Mouse (Mus musculus) embryonic facial prominence, embryonic 15.5 days (tissue): ENCODE data around the gene Pbx1. TPM values are rescaled to one million over a fixed set of nuclear protein-coding genes. Genes with fewer than 3 reads are reported as not detected.
A peak's percentile ranks its signal among the peaks of the same experiment; 100 is the strongest.

Experiments
- ATAC-seq: fragments of 200-750 bp; cut with Nextera tagmentation; 2 replicates; pipeline ENCODE4 v1.8.0; 2017; ENCODE audit warnings: low read depth, moderate TSS enrichment; ENCODE audit not compliant: insufficient number of reproducible peaks, low FRiP score, low TSS enrichment
- H3K27ac ChIP-seq: fragments of 300-500 bp; sonication (generic); replicated peaks from 2 replicates; pipeline ENCODE4 v1.5.1; 2015; ENCODE audit warnings: mild to moderate bottlenecking, inconsistent platforms
- H3K27me3 ChIP-seq: fragments of 300-500 bp; sonication (generic); 2 replicates; pipeline ENCODE4 v1.6.1; 2015; ENCODE audit warnings: inconsistent platforms
- H3K36me3 ChIP-seq: fragments of 300-500 bp; sonication (generic); 2 replicates; pipeline ENCODE4 v1.6.1; 2015; ENCODE audit warnings: mild to moderate bottlenecking, inconsistent platforms
- H3K4me1 ChIP-seq: fragments of 300-500 bp; sonication (generic); 2 replicates; pipeline ENCODE4 v1.6.1; 2015; ENCODE audit warnings: inconsistent platforms
- H3K4me2 ChIP-seq: fragments of 300-500 bp; sonication (generic); replicated peaks from 2 replicates; pipeline ENCODE4 v1.6.1; 2015; ENCODE audit warnings: mild to moderate bottlenecking, inconsistent platforms
- H3K4me3 ChIP-seq: fragments of 300-500 bp; sonication (generic); replicated peaks from 2 replicates; pipeline ENCODE4 v1.5.1; 2015; ENCODE audit warnings: mild to moderate bottlenecking, inconsistent platforms
- H3K9ac ChIP-seq: fragments of 300-500 bp; sonication (generic); 2 replicates; pipeline ENCODE4 v1.6.1; 2015; ENCODE audit warnings: inconsistent platforms
- H3K9me3 ChIP-seq: fragments of 300-500 bp; sonication (generic); replicated peaks from 2 replicates; pipeline ENCODE4 v1.6.1; 2016; ENCODE audit warnings: inconsistent platforms
- WGBS: fragments of 180-500 bp; shearing (Covaris S2); methylation state at CpG from one replicate; pipeline ENCODE4 v1.1.7; 2015; 5-methylcytosine and 5-hydroxymethylcytosine counted together
- polyA plus RNA-seq: library from polyadenylated mRNA; unstranded; fragments of >200 nt; fragmentation: Nextera tagmentation; extraction: Ambion mirVana; gene quantifications from 2 replicates; pipeline ENCODE4 v1.2.1, GENCODE M21; 2015

Pbx1 gene
- polyA plus RNA-seq, 1 experiment from 2014 or later: 29.5 TPM

DNA sequence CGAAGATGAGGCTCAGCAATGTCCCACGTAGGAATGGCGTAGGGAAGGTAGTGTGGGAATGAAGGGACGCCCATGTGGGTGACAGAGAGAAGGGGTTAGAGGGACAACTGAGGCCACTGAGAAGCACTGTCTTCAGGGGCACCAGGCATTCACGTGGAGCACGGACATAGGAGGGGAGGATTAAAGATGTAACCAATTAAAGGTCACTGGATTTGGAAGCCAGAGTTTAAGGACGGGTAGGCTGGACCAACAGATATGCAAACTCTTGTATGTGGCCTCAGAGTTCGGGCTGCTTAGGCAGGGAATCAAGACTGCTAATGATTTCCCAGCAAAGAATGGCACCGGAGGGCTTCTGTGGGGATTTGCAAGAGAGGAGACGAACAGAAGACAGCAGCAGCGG is 252.4 kb downstream of the Pbx1 start:
- Histone ChIP-seq H3K9me3 (no peaks in the 10 kb centered on the region), H3K36me3 (peaks cover 23% of the 10 kb centered on the region), H3K4me3 (no peak overlapping the region), H3K4me1 (0 out of 2 replicates have a peak, but pooled peaks cover 7% of the 10 kb centered on the region), H3K9ac (no peak overlapping the region), H3K27ac (no peak overlapping the region), H3K4me2 (no peak overlapping the region), H3K27me3 (no peaks in the 10 kb centered on the region)
- WGBS: 84% methylated on average over 11 of the region's 11 CpGs
- ATAC-seq: no peak

DNA sequence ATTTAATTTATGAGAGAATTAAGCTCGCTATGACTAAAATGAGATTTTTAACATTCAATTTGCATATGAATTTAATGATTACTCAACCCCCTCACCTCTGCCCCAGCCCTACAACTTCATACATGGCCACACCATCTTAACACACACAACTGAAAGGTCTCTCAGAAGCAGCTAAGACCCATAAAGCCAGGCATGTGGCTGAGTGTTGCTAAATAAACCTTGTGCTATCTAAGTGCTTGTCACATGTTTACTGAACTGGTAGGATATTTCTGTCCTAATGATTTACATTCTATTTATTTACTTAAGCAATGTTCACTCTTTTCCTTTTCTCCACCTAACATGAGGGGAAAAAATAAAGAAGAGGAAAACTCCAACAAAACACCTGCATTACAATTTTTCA is 253.5 kb downstream of the Pbx1 start:
- 89% methylated on average over 1 of the region's 1 CpGs for WGBS
- no peaks in the 10 kb centered on the region for H3K27me3 ChIP-seq
- 0 out of 2 replicates have a peak, but pooled peaks cover 7% of the 10 kb centered on the region for H3K4me1 ChIP-seq
- H3K4me2 ChIP-seq: no peak overlapping the region
- ATAC-seq: no peak
- no peak overlapping the region for H3K9ac ChIP-seq
- peaks cover 27% of the 10 kb centered on the region for H3K36me3 ChIP-seq
- H3K4me3 ChIP-seq: no peak overlapping the region
- H3K9me3 ChIP-seq: no peaks in the 10 kb centered on the region
- no peak overlapping the region for H3K27ac ChIP-seq

DNA sequence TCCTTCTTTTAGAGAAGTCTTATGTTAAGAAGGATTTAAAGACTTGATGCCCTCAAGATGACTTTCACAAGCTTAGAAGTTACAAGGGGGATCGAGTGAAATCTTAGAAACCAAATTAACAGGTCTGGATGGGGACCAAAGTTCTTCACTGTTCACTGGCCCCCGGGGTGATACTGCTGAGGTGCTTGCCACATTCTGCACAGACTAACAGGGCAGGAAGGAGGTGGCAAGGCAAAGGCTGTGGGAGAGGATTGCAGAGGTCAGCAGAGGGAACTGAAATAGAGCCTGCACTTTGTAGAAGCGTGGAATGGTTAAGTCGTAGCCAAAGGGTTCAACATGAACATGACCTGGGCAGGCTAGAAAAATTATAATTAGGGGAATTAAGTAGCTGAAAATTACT is 256.5 kb downstream of the Pbx1 start:
- Histone ChIP-seq H3K9me3 (no peaks in the 10 kb centered on the region), H3K27ac (no peak overlapping the region), H3K4me2 (no peak overlapping the region), H3K4me3 (no peak overlapping the region), H3K9ac (no peak overlapping the region), H3K36me3 (peaks cover 8% of the 10 kb centered on the region; the same call in 1 of the 2 replicates), H3K27me3 (no peaks in the 10 kb centered on the region), H3K4me1 (0 out of 2 replicates have a peak, but pooled peaks cover under 1% of the 10 kb centered on the region)
- WGBS: 75% methylated on average over 4 of the region's 4 CpGs
- ATAC-seq: no peak

DNA sequence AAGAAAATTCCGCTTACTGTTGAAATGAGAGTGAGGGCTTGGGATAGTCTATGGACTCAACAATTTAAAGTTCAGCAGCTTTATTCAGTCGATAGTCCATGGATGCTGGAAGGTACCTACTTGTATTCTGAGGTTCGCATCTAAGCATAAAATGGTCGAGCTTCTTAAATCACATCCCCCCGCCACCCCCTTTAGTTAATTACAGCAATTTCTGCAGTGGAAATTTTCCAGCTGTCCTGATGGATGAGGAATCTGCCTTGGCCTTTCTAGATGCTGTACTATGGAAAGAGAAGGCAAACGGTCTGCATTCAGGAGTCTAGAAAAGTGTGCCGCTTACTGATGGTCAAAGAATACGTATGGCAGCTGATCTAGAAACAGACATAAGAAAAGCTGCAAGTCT is 262.3 kb downstream of the Pbx1 start:
- Histone ChIP-seq H3K9ac (no peak overlapping the region), H3K27me3 (no peaks in the 10 kb centered on the region), H3K36me3 (peaks cover 4% of the 10 kb centered on the region; the same call in 1 of the 2 replicates), H3K27ac (no peak overlapping the region), H3K4me2 (no peak overlapping the region), H3K9me3 (no peaks in the 10 kb centered on the region), H3K4me3 (no peak overlapping the region), H3K4me1 (0 out of 2 replicates have a peak, but pooled peaks cover 6% of the 10 kb centered on the region)
- no peak for ATAC-seq
- WGBS: 77% methylated on average over 8 of the region's 8 CpGs

DNA sequence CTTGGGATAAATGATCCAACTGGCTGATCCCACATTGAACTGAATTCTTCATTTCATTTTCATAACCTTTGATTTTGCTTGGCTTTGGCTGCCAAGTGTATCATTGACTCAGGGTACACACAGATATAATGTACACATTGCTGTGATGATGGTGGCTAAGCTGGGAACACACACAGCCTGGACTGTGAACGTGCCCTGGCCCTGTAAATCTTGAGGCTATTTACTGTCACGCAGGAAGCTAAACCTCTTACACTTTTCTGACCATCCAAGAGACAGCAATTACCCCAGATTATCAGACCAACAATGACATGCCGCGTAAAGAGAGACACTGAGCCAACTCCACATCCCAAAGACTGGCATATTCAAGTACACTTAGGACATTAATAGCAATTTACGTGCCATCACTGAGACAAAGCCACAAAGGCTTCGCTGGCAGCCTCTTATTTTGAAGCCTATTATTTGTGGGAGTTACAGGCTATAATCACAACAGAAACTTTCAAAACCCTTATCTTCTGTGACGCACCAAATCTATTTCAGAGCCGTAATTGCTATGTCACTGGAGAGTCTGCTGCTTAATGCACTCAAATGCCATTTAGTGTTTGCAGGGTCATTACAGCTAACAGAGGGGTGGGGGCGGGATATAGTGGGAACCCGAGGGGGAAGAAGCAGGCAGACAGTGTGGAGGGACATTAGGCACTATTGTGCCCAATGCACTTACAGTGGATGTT is 262.9 kb downstream of the Pbx1 start:
- Histone ChIP-seq H3K27ac (no peak overlapping the region), H3K9me3 (no peaks in the 10 kb centered on the region), H3K36me3 (peaks cover 4% of the 10 kb centered on the region; the same call in 1 of the 2 replicates), H3K4me2 (no peak overlapping the region), H3K9ac (no peak overlapping the region), H3K4me1 (0 out of 2 replicates have a peak, but pooled peaks cover 6% of the 10 kb centered on the region), H3K4me3 (no peak overlapping the region), H3K27me3 (no peaks in the 10 kb centered on the region)
- 69% methylated on average over 10 of the region's 10 CpGs for WGBS
- ATAC-seq: peak; percentile 70

DNA sequence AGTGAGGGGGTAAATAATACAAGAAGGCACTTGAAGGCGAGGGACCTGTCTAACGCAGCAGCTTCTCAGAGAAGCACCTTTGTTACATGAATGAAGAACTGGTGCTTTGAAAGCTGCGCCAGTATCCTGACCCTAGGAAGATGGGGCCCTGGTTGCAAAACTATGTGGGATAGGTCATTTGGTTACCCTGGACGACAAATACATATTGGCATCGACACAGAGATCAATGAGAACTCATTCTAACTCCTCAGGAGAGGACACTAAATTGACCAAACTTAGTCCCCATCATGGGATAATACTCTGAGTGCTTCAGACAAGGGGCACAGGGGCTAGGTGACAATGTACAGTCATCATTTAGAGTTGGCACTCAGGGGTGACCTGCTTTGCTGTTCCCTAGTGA is 264.3 kb downstream of the Pbx1 start:
- Histone ChIP-seq H3K27me3 (no peaks in the 10 kb centered on the region), H3K36me3 (no peaks in the 10 kb centered on the region), H3K4me1 (0 out of 2 replicates have a peak, but pooled peaks cover 6% of the 10 kb centered on the region), H3K9me3 (no peaks in the 10 kb centered on the region), H3K4me3 (no peak overlapping the region), H3K4me2 (no peak overlapping the region), H3K27ac (no peak overlapping the region), H3K9ac (no peak overlapping the region)
- 91% methylated on average over 5 of the region's 5 CpGs for WGBS
- ATAC-seq: no peak

DNA sequence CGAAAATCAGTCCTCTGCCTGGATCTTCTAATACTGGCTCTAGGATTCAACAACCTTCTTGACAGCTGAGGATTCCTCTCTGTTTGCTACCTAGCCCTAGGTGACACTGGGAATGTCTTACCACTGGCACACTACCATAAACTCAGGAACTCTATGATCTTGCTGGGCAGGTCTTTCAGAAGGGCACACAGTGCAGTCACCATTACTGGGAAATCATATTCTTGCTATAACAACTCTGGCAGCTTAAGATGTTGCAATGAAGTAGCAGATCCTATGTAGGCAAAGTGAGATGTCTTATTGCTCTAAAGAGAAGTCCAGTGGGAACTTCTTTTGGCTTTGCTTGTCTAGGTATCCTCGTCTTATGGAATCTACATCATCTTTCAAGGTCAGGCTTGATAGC is 265.2 kb downstream of the Pbx1 start:
- H3K36me3 ChIP-seq: no peaks in the 10 kb centered on the region
- ATAC-seq: no peak
- H3K9ac ChIP-seq: no peak overlapping the region
- H3K4me3 ChIP-seq: no peak overlapping the region
- 87% methylated on average over 2 of the region's 2 CpGs for WGBS
- no peak overlapping the region for H3K4me2 ChIP-seq
- H3K4me1 ChIP-seq: 0 out of 2 replicates have a peak, but pooled peaks cover 6% of the 10 kb centered on the region
- no peak overlapping the region for H3K27ac ChIP-seq
- H3K9me3 ChIP-seq: no peaks in the 10 kb centered on the region
- H3K27me3 ChIP-seq: no peaks in the 10 kb centered on the region

DNA sequence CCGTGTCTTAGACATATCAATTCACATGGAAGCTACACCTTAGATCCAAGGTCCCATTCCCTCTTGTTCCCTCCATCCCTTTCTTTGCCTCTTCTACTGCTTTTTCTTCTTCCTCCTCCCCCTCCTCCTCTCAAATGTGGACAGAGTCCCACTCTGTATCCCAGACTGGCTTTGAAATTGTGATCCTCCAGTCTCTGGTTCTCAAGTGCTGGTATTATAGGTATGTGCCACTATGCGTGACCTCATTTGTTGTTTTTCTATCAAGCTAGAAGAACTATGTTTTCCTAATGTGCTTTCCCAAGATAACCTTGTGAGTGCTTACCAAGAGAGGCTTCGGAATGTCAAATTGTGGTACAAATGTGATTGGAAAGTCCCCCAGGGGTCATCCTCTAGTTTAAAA is 267.1 kb downstream of the Pbx1 start:
- no peaks in the 10 kb centered on the region for H3K9me3 ChIP-seq
- no peak overlapping the region for H3K27ac ChIP-seq
- no peak overlapping the region for H3K9ac ChIP-seq
- 67% methylated on average over 3 of the region's 3 CpGs for WGBS
- H3K4me3 ChIP-seq: no peak overlapping the region
- peaks cover 3% of the 10 kb centered on the region; the same call in 1 of the 2 replicates for H3K36me3 ChIP-seq
- H3K4me1 ChIP-seq: 0 out of 2 replicates have a peak, but pooled peaks cover 5% of the 10 kb centered on the region
- H3K27me3 ChIP-seq: no peaks in the 10 kb centered on the region
- ATAC-seq: no peak
- H3K4me2 ChIP-seq: no peak overlapping the region

DNA sequence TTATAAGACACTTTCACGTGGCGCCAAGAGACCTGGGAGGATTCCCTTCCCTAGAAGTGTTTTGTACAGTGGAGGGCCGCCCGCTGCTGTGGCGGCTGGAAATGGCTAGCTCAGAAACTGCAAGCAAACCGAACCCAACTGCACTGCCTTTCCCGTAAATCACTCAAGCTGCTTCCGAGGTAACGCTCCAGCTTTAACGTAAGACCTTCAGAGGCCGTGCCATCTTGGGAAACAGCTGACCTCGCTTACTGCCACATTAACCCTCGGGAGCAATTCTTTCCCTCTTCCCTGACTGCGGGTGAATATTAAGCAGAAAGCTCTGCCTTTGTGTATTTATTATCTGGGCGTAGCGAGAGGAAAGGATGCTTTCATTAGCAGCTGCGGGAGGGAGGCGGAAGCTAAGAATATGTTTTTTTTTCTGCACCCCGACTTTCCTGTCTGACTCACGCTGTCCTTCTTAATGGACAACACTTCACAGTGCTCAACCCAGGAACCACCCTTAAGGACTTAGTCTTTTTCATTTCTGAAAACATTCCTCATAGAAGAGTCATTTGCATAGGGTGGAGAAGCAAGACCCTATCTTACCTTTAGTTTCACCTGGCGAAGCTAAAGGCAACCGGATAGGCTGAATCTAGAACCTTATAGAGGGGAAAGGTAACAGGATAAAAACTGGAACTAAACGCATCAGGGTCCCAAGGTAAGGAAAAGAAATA is 268.4 kb downstream of the Pbx1 start:
- peaks cover 12% of the 10 kb centered on the region; the same call in 1 of the 2 replicates for H3K36me3 ChIP-seq
- H3K27me3 ChIP-seq: no peaks in the 10 kb centered on the region
- no peak overlapping the region for H3K4me3 ChIP-seq
- 0 out of 2 replicates have a peak, but pooled peaks cover 2% of the 10 kb centered on the region for H3K4me1 ChIP-seq
- no peak for ATAC-seq
- no peak overlapping the region for H3K27ac ChIP-seq
- H3K9ac ChIP-seq: no peak overlapping the region
- H3K4me2 ChIP-seq: no peak overlapping the region
- 69% methylated on average over 23 of the region's 23 CpGs for WGBS
- no peaks in the 10 kb centered on the region for H3K9me3 ChIP-seq

DNA sequence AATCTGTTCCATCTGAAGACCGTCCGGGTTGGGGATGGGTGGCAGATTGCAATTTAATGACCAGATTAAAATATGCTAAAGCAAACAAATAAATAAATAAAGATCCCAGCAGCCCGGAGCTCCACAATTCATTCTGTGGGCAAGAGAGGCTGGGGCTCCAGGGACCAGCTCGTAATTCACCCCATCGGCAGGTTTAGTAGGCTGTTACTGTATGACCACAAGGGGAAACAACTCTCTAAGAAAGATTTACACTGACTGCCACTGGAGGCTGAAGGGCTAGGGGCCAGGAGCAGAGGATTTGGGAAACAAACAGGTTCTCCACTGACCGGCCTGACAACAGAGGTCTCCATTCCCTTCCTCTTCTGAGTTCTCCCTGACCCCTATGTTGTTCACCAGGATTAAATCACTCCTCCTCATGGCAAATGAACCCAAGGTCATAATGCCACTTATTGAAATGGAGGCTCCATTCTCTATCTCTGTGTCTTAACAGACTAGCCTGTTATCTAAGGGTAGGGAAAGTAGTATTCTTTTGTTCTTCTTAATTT is 292.9 kb downstream of the Pbx1 start:
- Histone ChIP-seq H3K36me3 (no peaks in the 10 kb centered on the region), H3K27me3 (no peaks in the 10 kb centered on the region), H3K4me3 (no peak overlapping the region), H3K4me2 (no peak overlapping the region), H3K9me3 (no peaks in the 10 kb centered on the region), H3K27ac (no peak overlapping the region), H3K9ac (no peak overlapping the region), H3K4me1 (no peaks in the 10 kb centered on the region)
- 85% methylated on average over 6 of the region's 6 CpGs for WGBS
- ATAC-seq: no peak

DNA sequence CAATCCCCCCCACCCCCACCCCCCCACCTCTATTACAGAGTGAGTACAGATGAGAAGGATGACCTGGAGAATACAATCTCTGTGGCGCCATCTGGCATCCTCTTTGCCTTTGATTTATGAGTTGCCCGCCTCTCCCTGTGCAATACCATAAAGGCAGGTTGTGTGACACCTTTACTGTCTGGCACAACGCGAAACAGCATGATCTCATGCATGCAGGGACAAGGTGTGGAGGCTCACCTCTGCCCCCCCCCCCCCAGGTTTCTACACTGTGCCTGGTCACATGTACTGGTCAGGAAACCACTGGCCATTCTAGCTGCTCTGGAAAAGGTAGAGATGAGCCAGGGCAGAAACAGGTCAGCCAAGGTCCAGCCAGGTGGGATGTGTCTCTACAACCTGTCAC is 293.4 kb downstream of the Pbx1 start:
- Histone ChIP-seq H3K4me2 (no peak overlapping the region), H3K4me3 (no peak overlapping the region), H3K9ac (no peak overlapping the region), H3K36me3 (no peaks in the 10 kb centered on the region), H3K27me3 (no peaks in the 10 kb centered on the region), H3K9me3 (no peaks in the 10 kb centered on the region), H3K27ac (no peak overlapping the region), H3K4me1 (no peaks in the 10 kb centered on the region)
- WGBS: 92% methylated on average over 4 of the region's 4 CpGs
- no peak; the same call in 1 of the 2 replicates for ATAC-seq
